Mouse (Mus musculus) gonadal fat pad, adult 2 months (tissue): ENCODE measurements around the gene Kpna2. TPM values are rescaled to one million over a fixed set of nuclear protein-coding genes. Genes with fewer than 3 reads are reported as not detected.
"Not testable (repeated sequence)": the region's sequence is repeated elsewhere in the genome, so short reads cannot be mapped to it uniquely, and the experiment has no call there.

Experiments used
- DNase-seq: peaks from one replicate; pipeline ENCODE4 v3.0.0-alpha.2; 2012; ENCODE audit warnings: low read depth
- polyA plus RNA-seq: library from polyadenylated mRNA; depleted of rRNA; stranded (reverse); fragments of >200 nt; gene quantifications from 2 replicates; pipeline ENCODE4 v1.2.3, GENCODE M21; 2012

Kpna2 gene
- polyA plus RNA-seq, 1 experiment, result 16.0 TPM

DNA sequence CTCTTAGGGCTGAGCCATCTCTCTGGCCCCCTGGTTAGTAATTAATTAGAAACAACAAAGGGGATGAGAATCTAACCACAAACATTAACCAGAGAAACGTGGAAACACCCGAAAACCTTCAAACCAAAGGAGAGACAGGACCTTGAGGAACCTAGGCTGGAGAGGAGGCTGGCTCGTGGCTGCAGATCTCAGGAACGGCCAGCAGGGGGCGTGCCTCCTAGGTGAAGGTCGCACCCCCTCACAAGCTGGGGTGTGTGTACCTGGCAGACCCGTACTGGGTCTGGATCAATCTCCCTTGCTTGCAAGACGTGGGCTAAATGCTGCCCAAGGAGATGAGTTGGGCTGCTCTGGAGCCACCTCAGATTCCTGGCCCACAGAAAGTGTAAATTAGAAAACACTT lies 19.3 kb upstream of the Kpna2 start:
- DNase-seq, result no peak

- no peak for DNase-seq
Measured at GRCm38 (mm10) chr11:107017339-107017886, 18.1 kb upstream of the Kpna2 start.

GRCm38 (mm10) chr11:107016893-107017292 lies 17.6 kb upstream of the Kpna2 start:
- DNase-seq, result no peak

GRCm38 (mm10) chr11:107015535-107016187 lies 16.3 kb upstream of the Kpna2 start:
- DNase-seq, result not testable (repeated sequence)

DNA sequence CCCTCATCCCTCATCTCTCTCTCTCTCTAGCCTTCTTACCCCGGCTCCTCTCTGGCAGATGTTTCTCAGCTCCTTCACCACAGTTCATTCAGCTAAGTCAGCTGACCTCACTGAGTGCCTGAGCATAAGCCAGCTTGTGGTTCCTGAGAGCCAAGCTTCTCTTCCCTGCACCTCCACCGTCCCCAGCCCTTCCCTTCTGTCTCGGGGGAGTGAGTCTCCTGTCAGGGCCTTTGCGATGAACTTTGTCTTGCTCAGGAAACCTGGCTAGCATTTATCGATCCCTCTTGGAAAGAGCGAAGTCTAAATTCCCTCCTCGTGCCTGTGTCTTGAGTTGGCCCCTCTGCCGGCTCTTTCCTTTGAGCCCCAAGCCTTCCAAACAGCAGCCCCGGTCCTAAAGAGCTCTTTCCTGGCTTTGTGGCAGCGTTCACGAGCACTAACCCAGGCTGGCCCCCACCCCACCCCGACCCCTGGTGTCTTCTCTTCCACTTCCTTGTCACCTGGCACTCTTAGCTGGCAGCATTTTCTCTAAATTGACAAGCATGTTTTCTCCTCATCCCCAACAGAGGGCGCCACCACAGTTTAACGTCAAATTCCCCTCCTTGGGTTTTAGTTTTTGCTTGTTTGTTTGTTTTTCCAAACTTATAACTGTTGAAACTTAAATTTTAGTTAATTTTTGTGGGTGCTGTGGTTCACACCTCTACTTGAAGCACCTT lies 15.4 kb upstream of the Kpna2 start:
- DNase-seq, result no peak

GRCm38 (mm10) chr11:107014020-107014585 lies 14.8 kb upstream of the Kpna2 start:
- no peak for DNase-seq

DNA sequence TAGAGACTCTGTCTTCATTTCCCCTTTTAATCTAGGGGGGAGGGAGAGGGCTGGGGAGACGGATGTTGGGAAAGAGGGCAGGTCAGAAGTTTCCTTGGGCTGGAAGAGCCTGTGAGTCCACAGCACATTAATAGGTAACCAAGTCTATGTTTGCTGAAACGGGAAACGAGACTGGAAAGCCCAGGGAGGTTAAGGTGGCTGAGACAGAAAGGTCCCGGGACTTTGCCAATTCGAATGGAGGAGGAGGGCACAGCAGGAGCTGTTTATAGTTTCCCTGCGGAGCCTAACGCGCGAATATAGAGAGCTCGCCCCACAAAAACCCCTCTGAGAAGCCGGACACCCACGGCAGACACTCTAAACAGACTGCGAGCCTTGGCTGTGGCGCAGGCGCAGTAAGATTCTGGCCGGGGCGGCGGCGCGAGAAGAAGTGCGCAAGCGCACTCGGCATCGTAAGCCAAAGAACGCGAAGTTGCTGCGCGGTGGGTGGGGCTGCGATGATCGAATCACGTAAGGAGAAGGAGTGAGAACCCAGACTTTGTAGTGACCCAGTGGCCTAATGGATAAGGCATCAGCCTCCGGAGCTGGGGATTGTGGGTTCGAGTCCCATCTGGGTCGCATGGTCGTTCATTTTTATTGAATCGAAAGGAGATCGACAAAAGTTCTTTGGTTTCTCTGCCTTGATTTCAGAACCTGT lies 13.1 kb upstream of the Kpna2 start:
- no peak for DNase-seq

DNA sequence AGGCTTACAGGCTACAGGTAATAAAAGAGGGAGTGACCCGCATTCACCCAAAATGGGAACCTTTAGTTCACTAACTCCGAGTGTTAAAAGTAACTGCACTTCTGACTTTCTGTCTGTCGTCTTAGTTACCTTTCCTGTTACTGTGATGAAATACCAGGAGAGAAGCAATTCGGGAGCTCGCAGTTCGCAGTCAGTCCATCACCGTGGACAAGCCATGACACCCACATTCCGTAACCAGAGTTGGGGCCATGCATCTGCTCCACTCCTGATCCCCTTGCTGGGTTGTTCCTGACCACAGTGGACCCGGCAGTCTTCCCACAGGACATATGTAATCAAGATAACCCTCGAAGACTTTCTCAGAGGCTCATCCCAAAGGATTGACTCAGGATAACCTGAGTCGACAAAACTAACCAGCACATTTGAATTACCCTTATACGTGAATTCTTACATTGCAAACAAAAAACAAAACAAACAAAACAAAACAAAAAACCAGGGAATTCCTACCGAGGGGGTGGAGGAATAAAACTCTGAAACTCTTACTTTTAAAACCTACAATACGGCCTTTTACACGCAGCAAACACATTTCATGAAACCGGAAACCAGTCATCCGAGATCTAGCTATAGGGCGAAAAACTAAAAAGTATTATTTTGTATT lies 12.5 kb upstream of the Kpna2 start:
- DNase-seq, result no peak

DNA sequence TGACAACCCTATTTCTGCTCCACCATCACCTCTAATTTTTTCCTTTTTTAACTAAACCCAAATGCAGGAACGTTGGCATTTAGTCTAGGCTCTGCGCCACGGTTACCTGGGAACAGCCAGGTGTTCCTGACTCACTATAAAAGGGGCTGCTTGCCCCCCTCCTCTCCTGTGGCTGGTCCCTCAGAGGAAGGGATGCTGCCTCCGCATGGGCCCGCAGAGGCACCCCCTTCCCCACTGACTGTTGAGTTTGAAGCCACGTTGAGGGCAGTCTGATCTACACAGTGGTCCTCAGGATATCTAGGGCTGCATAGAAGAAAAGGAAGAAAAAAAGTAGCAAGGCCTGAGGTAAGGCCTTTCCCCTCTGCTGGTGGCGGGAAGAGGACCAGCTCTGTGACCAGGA lies 11.8 kb upstream of the Kpna2 start:
- DNase-seq, result no peak

- no peak for DNase-seq
Measured at GRCm38 (mm10) chr11:107010447-107010846, 11.1 kb upstream of the Kpna2 start.

DNA sequence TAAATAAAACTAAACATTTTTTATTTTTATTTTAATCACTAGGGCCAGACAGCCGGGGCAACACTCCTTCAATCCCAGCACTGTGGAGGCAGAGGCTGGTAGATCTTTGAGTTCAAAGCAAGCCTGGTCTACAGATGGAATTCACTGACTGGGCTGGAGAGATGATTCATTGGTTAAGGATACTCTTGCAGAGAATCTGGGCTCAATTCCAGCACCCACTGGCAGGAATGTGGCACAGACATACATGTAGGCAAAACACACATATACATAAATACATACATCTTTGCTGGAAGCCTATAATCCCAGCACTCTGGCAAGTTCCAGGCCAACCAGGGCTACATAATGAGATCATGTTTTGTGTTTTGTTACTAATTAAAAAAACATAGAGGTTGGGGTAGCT lies 6.2 kb upstream of the Kpna2 start:
- no peak for DNase-seq

DNA sequence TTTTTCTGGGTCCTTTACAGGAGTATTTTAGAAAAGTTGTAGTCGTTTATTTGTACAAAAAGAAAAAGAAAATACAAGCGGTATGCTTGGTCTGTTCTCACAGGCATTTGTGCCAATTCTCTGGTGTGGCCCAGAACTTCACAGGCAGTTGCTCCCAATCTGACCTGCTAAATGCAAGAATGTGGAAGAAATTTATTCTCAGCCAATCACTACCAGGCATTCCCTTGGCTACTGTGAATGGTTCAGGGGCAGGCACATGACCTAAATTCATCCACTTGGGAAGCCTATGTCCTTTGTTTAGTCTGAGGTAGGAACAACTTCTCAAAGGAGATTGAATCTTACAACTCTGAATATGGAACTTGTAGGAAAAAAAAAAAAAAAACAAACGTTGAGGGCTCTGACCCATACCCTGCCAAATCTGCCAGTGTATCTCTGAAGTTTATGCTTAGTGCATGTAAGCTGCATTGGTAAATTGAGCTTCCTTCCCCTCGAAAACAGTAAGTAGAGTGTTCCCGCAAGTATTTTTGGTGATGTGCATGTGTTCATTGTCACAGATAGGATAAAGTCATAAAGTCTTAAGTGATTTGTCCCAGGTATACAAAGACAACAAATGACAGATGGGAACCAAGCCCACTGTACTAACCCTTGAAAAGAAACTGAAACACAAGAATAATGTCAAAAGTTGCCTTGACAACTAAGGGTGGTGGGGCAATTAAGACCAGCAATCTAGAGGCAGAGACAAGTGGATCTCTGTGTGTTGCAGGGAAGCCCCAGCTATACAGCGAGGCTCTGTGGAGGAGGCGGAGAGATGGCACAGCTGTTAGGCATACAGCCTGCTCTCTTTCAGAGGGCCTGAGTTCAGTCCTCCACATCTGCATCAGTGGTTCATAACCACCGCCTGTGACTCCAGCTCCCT lies 2.7 kb upstream of the Kpna2 start:
- no peak for DNase-seq

GRCm38 (mm10) chr11:106999949-107000513 lies 690 bp upstream of the Kpna2 start:
- no peak for DNase-seq

GRCm38 (mm10) chr11:106998651-106999150 lies 640 bp downstream of the Kpna2 start:
- no peak for DNase-seq

GRCm38 (mm10) chr11:106997976-106998375 lies 1.4 kb downstream of the Kpna2 start:
- DNase-seq, result no peak

- DNase-seq, result not testable (repeated sequence)
Measured at GRCm38 (mm10) chr11:106996492-106996891, 2.8 kb downstream of the Kpna2 start.

GRCm38 (mm10) chr11:106994246-106995085 lies 4.9 kb downstream of the Kpna2 start:
- no peak for DNase-seq

DNA sequence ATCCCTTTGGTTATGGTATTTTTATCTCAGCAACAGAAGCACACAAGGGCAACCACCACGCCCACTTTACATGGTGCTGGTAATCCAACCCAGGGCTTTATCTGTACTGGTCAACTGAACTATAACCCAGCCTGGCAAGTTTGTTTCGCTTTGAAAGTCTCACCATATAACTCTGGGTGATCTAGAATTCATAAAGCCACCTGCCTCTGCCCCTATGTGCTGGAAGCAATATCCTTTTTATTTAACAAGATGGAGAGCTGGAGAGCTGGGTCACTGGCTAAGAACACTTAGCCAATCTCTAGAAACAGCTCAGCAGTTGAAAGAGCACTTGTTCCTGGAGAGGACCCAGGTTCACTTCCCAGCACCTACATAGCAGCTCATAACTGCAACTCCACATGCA lies 12.0 kb downstream of the Kpna2 start:
- DNase-seq, result no peak

DNA sequence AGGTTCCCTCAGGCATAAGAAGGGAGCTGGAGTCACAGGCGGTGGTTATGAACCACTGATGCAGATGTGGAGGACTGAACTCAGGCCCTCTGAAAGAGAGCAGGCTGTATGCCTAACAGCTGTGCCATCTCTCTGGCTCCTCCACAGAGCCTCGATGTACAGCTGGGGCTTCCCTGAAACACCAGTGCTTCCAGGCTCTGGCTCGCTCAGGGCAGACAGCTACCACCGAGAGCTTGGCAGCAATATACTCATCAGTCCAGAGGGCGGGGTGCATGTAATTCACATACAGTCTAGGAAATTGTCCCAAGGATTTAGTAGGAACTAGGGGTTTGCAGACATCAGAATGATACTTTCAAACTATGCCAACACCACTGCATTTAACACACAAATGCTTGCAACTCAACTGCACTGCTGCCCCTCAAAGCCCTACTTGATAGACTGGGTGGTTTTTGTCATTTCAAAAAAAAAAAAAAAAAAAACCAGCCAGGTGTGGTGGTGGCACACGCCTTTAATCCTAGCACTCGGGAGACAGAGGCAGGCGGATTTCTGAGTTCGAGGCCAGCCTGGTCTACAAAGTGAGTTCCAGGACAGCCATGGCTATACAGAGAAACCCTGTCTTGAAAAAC lies 13.2 kb downstream of the Kpna2 start:
- not testable (repeated sequence) for DNase-seq
